Comparison of ENCODE assay signal across 9 mouse cellular contexts in the genomic region with DNA sequence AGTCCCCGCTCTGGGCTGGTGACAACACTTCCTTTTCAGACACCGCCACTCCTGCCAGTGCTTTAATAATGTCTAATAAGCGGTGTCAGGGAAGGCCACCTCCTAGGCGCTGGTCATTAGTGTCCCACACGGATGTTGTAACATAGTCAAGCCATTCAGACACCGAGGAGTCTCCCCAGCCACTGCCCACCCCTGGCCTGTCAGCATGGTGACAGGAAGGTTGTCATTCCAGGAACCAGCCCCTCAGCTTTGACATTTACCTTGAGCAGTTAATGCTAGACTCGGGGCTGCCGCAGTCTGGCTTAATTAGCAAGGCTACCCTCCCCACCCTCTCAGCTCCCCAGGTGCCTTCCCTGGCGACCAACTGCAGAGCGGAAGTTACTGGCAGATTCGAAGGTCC. TPM values are rescaled to one million over a fixed set of nuclear protein-coding genes. Genes with fewer than 3 reads are reported as not detected.
DNase-seq lines count a peak whose midpoint lies in the region; ATAC-seq lines count a peak whose summit lies in the region.
"Had no signal": no experiment of that assay in that cellular context is flagged by ENCODE, and none has a peak within 500 bp of the region (broad histone marks: within the 10 kb centered on the region; RNA-seq: fewer than 3 reads in every experiment).

No protein-coding gene starts in this region.

- peak; percentile 46 for ATAC-seq in granulocyte monocyte progenitor cell, adult 5-6 weeks (replicated peaks; ENCODE audit: poor library complexity, severe bottlenecking)

- H3K27ac ChIP-seq in midbrain, embryonic 10.5 days (replicated peaks): no peak overlapping the region
- H3K27ac ChIP-seq: limb, embryonic 15.5 days had no signal

- H3K36me3 ChIP-seq in midbrain, embryonic 10.5 days: no peaks in the 10 kb centered on the region
- H3K36me3 ChIP-seq: limb, embryonic 15.5 days had no signal

- no peaks in the 10 kb centered on the region for H3K9me3 ChIP-seq in midbrain, embryonic 10.5 days (replicated peaks)
- H3K9me3 ChIP-seq: limb, embryonic 15.5 days had no signal

- H3K4me3 ChIP-seq in midbrain, embryonic 10.5 days: peak overlapping the region; percentile 38
- H3K4me3 ChIP-seq: limb, embryonic 15.5 days had no signal

- peak; percentile 24 for DNase-seq in embryo, embryonic 10 days (ENCODE audit: low spot score)
- no peak for DNase-seq in embryo, embryonic 9.5 days (ENCODE audit: extremely low spot score)
- peak; percentile 36 for DNase-seq in Muller cell, postnatal 12 days (ENCODE audit: inconsistent ontology term)
- DNase-seq in midbrain, embryonic 10.5 days (ENCODE audit: low spot score): peak; percentile 13
- no peak for DNase-seq in MN1 (ENCODE audit: low spot score)
- DNase-seq in layer of hippocampus, adult 11-12 months (ENCODE audit: low spot score): no peak
- no peak for DNase-seq in B cell, adult 2 months

- peaks cover 5% of the 10 kb centered on the region; the same call in 1 of the 2 replicates for H3K27me3 ChIP-seq in midbrain, embryonic 10.5 days (ENCODE audit: low read depth, poor library complexity, severe bottlenecking)
- H3K27me3 ChIP-seq: limb, embryonic 15.5 days had no signal

- peaks cover 11% of the 10 kb centered on the region for H3K4me1 ChIP-seq in midbrain, embryonic 10.5 days

- 14% methylated on average over 11 of the region's 11 CpGs for WGBS in midbrain, embryonic 10.5 days

RNA-seq across cellular contexts. Expression of gene Mphosph6, which starts 58.0 kb away (rescaled TPM):
- 50.6 and 57.8 TPM in 2 replicates for total RNA-seq in granulocyte monocyte progenitor cell, adult 5-6 weeks (2014; fragmentation: Nextera tagmentation)
- total RNA-seq in granulocyte monocyte progenitor cell, adult 5-6 weeks (2017): 47.7 and 55.2 TPM in 2 replicates
- 60.5 and 61.4 TPM in 2 replicates for polyA plus RNA-seq in midbrain, embryonic 10.5 days (2016; fragmentation: Nextera tagmentation; extraction: Ambion mirVana)

Comparison
In these comparisons a context has a peak if more than half of its experiments do, and no peak if none do; other contexts are left out.
1. DNase-seq: peak in embryo, embryonic 10 days (single experiment), Muller cell, postnatal 12 days (single experiment) and midbrain, embryonic 10.5 days (single experiment); none in embryo, embryonic 9.5 days (single experiment), MN1 (single experiment), layer of hippocampus, adult 11-12 months (single experiment) and B cell, adult 2 months (0 of 2).